Mouse (Mus musculus) retina, postnatal 1 day (tissue): ENCODE measurements at regions not wholly inside any gene's neighbourhood (a gene's known extent, or its start where the extent isn't known, plus 50 kb on each side); places are given as distances from the start of the nearest gene placed in this dataset.

ENCODE experiments used
- DNase-seq: peaks from one replicate; pipeline ENCODE4 v3.0.0-alpha.2; 2012

DNA sequence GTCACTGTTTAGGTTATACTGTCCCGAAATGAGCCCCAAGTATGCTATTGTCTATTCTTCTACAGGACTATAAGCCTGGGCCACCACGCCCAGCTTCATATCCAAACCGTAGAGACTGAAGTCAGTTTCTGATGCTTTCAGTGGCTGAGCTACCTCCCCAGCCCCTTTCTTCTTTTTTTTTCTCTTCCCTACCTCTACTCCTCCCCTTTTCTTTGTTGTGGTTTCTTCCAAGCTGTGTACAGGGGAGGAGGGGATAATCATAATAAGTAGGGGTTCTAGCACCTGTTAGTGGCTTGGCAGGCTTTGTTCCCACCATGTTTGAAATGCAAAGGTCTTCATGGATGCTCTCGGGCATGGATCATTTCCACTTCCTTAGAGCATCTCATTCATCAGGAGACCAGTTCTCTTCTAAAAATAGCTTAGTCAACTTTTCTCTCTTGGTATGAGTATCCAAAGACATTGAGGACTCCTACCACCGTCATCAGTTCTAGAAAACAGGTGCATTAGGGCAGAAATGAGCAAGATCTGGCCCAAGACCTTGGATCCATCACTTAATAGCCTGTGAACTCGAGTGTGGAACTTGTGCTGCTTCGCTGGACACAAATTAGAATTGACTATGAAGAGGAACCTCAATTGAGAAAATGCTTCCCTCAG, 1383.5 kb downstream of the Gsdmc2 start:
- no peak for DNase-seq

DNA sequence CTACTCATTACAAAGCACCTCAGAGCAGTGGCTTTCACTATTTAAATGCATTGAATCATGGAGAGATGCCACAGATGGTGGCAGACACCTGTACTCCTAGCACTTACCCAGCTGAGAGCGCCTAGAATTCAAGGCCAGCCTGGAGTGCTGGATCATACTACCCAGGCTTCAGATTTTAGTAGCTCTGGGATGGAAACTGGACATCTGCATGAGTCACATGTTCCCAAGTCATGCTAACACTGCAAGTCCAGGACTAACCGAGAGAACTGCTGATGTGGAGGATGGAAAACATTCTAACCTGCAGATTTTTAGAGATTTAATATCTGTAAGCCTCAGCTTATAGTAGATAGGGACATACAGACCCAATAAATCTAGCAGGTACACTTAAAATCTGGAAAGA, 1384.3 kb downstream of the Gsdmc2 start:
- no peak for DNase-seq

DNA sequence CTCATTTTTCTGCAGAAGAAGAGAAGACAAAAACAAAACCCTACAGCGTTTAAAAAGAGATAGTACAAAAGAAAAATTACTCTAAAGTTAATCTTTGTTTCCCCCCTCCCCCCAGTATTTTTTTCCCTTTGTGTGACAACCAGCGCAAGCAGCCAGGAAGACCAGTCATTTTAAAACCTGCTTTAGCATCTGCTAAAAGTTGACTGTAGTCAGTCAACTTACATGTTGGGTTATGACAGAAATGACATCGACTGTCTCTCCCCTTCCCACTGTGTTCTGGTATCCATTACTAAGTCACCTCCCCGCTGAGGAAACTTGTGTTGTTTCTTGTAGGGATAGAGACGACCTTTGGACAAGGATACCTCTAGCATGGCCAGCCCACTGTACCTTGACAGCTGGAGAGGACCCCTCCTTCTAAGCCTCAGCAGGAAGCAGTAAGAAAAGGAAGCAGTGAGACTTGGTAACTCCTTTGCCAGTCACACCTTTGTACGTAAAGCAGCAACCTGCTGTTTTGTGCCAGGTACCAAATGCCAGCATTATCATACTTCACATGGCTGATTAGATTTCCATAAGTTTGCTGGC, 1384.9 kb downstream of the Gsdmc2 start:
- no peak for DNase-seq

DNA sequence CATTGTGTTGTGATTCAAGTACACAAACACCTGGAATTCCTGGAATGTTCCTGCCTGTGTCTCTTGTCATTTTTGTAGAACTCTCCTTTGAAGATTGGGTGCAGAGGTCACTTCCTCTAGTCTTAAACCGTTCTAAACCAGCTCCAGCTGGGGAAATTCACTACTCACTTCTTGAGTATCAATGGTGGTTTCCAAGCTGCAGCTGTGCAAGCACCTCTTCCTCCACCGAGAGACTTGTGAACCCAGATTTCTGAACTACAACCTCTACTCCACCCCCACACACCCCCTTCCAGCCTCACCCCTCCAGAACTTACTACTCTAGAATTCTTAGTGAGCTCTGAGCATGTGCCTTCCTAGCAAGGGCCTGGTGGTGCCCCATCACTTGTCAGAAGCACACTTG, 1387.0 kb downstream of the Gsdmc2 start:
- DNase-seq: no peak

DNA sequence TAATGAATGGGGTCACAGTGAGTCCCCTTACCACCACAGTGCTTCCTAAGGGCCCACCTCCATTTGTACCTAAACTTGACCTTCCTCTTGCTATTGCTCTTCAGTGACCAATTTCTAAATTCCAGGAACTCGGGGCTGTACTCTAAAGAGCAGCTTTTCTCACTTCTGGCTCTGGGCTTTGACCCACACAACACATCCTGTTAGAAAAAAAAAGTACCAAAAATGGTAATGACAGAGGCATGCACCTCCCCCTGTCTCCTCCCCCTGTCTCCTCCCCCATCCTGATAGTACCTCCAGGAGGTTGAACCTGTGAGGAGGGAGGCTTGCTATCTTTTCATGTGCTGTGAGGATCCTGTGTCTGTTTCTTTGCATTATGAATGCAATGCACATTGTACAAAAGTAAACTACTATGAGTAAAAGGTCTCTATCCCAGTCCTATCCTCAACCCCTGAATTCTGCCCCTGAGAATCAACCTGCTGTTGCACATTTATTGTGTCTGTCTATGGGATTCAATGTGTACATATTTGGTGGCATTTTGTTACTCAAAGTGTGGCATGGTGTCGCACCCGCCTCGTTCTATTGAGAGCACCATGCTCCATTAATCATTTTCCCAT, 1387.8 kb downstream of the Gsdmc2 start:
- DNase-seq: no peak

DNA sequence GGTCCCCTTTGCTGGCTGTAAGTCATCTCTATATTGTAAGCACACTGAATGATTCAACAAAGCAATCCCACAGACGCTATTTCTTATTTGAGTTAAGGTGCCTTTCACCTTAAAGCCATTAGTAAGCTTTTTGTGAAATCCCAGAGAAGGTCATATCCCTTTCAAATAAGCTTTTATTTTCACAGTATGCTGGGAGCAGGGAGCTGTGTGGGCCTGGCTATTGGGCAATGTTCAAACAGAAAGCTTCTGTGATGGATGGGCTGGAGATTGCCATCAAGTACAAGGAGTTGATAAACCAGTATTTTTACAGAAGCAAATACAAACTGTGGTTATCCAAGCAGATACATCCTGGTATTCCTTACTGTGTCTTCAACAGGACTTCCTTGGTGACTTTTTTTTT, 1389.0 kb downstream of the Gsdmc2 start:
- DNase-seq: no peak

DNA sequence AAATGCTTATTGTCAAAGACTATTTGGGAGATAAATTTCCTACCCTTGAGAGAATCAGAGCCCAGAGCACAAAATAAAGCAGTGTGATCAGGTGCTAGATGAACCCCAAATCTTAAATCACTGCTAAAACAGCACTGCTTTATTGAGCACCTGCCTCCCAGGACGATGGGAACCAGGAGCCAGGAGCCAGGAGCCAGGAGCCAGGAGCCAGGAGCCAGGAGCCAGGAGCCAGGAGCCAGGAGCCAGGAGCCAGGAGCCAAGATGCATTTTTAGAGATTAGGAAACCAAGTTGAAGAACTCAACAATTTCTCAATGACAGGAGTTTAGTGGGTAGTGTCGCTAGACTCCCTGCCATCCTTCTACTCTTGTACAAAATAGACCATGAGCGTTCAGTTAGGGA, 1396.9 kb downstream of the Gsdmc2 start:
- DNase-seq: no peak

DNA sequence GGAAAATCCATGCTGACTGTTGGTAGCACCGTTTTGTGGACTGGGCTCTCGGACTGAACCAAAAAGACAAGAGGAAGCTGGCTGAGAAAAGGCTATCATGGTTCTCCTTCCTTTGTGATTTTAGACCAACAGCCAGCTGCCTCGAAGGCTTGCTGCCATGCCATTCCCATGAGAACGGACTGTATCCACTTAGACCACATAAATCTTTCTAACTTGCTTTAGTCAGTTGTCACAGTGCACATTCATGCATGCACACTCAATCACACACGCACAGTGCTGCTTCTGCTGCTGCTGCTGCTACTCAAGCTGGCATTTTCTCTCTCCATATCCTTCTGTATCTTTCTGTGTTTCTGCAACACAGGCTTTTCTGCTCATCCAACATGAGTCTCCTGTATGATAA, 1405.8 kb downstream of the Gsdmc2 start:
- peak; percentile 16 for DNase-seq

DNA sequence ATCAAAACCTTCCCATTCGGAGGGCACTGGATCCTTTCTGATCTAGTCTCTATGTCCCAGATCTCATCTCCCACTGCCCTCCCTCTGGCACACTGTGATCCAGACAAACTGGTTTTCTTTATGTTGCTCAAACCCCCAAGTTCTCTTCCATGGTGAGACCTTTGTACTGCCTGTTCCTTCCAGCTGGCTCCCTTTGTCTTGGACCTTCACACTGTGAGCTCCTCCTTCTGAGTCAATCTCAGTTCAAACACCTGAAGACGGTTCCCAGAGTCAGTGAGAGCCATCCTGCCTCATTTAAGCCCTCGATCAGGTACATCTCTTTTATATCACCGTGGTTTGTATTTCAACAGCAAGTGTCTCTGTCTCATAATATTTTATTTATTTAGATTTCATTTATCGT, 1408.3 kb downstream of the Gsdmc2 start:
- DNase-seq: no peak

DNA sequence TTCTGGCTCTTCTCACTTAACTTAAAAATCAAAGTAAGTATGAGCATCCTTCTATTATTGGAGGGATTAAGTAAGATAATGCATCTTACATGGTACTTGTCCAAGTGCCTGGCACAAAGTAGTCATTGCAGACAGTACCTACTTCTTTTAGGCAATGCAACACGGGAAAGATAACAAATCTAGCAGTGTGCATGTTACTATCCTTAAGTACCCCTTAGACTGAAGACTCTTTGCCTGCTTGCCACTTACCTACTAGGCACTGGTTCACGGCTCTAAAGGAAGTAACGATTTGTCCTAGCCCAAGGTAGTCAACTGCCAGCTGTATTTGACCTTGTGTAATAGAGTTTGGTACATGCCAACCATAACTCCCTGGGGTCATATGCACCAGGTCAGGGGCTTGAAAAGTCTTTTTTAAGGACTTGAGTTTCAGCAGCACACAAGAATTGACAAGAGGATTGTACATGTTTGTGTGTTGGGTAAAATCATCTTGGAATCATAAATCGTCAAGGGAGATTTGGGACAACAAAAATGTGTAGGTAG, 1409.8 kb downstream of the Gsdmc2 start:
- no peak for DNase-seq

DNA sequence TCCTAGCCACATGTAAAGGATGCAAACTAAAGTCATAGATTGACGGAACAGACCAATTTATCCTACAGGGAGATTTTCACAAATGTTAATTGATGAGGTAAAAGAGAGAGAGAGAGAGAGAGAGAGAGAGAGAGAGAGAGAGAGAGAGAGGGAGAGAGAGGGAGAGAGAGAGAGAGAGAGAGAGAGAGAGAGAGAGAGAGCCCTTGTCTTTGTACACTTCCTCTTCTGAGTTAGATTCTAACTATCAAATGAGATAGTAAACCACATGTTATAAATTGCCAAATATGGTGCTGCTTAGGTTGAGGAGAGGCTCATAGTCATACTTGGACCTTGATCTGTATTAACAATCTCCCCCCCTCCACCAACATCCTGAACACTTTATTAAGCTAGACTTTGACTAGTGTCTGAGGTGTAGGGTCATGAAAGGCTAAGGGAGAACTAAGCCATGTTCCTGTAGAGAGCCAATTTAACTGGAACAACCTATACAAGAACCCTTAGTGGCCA, 1412.2 kb downstream of the Gsdmc2 start:
- DNase-seq: no peak

DNA sequence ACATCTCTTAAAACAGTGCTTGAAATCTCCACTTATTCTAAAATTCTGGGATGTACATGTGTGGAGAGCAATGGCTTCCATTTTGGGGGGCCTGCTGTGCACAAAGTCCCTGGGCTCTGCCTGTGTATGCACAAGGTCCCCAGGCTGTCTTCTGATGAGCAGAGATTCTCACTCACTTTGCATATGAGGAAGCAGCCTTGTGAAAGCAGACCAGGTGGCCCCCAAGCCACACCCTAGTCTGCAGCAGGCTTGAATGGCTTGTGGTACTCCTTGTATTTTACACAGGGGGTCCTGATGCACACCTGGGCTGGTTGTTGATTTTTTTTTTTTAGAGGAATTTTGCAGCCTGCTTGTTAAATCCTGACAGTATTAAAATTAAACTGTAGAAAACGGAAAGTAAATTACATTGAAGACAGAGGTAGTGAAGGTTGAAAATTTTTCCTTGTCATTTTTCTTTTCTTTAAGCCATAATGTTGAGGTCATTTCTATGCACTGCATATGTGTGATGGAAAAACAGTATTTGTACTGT, 1413.8 kb downstream of the Gsdmc2 start:
- DNase-seq: no peak

DNA sequence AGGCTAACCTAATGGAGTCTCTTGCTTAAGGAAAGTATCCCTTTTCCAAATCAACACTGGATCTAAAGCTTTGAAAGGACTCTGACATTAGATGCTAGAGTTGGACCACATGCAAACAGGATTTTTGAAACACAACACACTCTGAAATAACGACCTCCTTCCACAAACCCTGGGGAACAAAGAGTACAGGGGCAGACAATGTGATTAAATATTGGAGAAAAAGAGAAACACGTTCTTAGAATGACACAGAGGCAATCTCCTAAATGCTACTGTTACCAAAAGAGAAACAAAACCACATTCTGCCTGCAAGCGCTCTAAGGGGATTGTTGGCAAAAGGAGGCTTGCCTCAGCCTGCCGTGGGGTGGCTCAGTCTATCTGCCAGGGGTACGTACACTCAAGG, 1422.0 kb downstream of the Gsdmc2 start:
- no peak for DNase-seq

DNA sequence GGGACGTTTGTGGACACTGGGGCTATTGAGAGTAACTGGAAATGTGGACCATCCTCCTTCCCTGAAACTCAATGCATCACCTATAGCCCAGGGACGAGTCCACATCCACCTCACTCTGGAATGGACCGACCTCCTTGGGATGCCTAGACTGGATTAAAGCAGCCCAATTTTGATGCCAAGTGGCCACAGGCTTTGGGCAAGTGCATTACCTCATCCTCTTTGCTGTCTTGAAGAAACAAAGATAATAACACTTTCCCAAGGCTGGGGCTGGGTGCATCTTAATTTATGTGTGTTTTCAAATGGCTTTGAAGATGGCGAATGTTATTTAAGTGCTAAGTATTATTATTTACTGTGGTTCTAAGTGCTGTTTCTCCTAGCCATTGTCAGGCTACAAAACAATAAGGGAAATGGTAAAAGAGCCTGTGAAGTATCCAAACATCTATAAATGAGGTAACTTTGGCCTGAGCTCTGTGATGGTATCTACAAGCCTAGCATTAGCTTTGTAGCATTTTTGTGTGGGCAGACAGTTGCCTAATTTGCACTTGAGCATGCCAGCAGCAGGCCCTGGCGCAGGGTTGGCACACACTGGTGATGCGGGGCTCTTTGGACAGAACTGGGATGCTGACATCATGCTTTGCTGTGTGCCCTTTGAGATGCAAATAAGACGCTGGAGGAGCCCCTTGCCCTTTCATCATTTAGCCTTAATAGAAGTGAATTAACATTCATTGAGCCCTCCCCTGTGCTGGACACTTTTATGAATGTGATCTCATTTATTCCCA, 1423.7 kb downstream of the Gsdmc2 start:
- no peak for DNase-seq

DNA sequence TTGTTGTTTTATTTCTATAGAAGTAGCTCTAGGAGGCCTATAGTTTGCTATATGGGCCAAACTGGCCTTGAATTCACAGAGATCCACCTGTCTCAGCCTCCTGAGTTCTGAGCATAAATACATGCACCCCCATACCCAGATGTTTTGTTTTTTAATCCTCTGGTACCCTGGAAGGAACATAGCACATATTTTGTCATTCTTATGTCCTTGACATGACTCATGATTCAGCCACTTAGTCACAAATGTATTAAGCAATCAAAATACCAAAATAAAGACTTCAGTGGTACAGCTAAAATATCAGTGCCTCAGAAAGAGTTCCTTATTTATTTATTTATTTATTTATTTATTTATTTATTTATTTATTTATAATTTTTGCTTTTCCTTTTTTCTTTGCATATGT, 1428.3 kb downstream of the Gsdmc2 start:
- DNase-seq: no peak

DNA sequence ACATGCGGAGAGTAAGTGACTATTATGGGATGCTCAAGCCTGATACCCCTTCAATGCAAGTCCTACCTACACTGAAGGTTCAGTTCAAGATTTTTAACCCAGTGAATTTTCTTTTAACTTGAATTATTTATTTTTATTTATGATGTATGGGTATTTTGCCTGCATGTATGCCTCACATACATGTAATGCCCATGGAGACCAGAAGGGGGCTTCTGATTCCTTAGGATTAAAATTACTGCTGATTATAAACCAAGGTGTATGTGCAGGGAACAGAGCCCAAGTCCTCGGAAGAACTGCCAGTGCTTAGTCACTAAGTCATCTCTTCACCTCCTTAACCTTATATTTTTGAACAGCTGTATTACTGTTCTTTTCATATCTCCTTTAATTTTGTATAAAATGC, 1431.3 kb downstream of the Gsdmc2 start:
- DNase-seq: no peak

DNA sequence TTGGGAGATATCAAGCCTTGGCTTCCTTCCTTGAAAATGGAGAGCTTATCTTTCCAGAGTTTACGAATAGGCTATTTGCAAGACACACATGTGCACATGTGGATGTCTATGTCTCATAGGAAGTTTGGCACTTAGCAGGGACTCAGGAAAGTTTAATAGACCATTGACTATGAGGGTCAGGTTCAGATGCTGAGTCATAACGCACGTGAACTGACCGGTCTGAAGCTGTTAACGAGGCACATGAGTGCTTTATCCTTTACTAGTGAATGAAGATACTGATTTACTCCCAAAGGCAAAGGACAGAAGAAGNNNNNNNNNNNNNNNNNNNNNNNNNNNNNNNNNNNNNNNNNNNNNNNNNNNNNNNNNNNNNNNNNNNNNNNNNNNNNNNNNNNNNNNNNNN, 1442.8 kb downstream of the Gsdmc2 start:
- no peak for DNase-seq

DNA sequence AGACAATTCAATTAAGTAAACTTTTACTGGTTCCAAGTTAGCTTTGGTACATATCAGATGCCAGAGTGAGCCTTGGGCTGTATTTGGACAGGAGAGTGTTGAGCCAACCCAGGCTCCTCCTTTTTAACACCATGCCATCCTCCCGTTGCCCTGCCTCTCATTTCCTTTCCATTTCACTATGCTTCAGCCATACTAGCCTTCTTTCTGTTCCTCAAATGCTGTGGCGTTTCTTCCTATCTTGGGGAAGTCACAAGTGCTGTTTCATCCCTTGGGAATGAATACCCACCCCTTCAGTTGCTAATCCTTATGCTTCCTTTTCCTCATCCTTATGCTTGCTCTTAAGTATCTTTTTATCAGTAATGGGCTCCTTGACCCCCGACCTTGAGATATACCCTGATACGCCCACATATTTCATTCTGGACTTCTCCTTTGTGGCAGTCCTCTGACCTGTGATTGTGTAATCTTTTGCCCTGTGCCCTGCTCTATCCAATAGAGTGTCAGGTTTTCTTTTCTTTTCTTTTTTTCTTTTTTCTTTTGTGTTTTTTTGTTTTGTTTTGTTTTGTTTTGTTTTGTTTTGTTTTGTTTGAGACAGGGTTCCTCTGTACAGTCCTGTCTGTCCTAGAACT, 1443.9 kb downstream of the Gsdmc2 start:
- no peak for DNase-seq

DNA sequence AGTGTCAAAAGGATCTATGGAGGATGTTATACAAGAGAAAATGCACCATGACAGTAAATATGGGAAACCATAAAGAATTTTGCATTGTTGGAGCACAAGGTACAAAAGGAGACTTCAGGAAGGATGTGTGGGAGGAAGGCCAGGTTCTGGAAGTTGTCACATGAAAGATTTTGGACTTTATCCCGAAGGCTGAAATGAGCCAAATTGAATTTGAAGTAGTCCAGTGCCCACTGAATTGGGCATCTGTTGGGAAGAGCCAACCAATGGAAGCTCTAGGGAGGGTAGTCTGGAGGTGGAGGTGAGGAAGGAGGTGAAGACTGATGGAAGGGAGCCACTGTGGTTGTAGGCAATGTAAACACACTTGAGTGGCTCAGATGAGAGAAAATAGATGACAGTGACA, 1445.6 kb downstream of the Gsdmc2 start:
- DNase-seq: no peak

DNA sequence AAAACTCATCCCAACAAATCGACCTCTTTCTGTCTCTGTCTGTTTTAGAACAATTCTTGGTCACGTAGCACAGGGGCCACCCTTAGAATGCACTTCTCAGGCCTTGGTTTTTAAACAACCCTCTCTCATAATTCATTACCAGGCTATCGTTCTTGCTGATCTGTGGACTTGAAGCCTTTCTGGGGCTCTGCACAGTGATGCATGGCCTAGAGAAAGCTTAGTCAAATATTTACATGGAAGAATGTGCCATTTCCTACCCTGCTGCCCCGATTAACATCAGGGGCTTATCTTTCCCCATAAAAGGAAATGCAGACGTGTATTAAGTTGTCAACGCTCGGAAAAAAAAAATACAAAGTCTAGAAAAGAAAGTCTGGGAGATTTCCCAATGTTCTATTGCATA, 1448.0 kb downstream of the Gsdmc2 start:
- no peak for DNase-seq

DNA sequence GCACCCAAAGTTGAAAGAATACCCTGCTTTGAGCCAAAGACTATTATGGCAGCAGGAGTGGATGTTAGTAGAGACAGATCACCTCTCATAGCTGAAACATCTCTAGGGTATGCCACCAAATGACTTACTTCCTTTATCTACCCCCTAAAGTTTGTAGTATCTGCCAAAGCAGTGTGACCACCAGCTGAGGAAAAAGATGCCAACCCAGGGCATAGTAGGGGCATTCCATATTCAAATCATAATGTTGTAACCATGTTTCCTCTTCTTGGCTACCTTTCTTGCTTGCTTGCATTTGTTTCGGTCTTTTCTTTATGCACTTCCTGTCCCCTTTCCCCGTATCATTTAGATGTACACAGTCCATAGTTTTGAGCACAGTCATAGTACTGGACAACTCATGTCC, 1449.6 kb downstream of the Gsdmc2 start:
- DNase-seq: no peak

DNA sequence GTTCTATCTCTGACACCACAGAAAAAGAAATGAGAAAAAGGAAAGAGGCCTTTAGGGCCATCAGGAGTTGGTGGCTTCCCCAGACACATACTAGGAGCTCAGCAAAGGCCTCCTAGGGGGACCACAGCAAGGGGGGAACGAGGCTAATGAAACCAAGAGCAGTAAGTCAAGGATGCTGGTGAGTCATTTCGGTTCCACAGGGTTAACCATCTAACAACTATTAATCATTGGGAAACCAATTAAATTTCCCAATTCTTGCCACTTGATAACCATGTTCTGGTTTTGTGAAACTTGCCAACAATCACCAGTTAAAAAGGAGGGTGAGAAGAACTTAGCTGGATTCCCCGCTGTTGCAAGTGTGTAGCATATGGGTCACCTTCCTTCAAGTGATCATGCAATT, 1451.6 kb downstream of the Gsdmc2 start:
- DNase-seq: no peak

DNA sequence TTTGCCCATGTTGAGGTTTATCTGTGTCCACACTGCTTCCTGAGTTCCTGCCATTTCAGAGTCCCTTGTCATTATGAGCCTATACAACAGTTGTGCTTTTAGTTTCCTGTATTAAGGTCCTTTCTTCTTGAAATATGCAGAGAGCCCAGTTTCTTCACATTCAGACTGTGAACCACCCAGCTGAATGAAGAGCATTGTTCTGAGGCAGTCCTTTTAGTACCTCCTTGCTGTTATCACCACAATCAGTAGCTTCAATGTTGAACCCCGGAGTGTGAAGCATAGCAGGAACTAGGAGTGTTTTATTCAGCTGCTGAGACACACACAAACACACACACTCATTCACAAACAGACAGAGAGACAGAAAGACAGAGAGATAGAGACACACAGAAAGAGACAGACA, 1452.1 kb downstream of the Gsdmc2 start:
- no peak for DNase-seq
